Mouse (Mus musculus) thymus, postnatal 25 days (tissue): ENCODE data around the gene Wdr60.
A peak's percentile ranks its signal among the peaks of the same experiment; 100 is the strongest.

ENCODE experiments used
- DNase-seq: peaks from one replicate; pipeline ENCODE4 v3.0.0; 2022

The Wdr60 gene

DNA sequence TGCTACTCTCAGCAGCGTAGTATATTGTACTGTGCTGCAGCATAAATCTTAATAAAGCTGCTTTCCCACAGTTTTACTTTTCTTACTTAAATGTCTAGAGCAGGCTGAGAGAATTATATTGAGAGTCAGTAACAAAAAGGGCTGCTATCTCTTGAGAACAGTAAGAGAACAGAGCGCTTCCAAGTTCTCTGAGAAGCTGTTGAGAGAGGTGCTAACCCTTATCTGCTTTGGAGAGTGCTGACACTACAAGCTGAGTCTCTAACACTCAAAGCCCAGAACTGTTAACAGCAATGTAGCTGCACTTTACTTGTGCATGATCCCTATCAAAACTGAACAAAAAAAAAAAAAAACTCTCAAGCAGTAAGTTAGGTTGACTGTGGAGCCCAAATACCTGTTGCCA lies 2.5 kb upstream of the Wdr60 start:
- no peak for DNase-seq

DNA sequence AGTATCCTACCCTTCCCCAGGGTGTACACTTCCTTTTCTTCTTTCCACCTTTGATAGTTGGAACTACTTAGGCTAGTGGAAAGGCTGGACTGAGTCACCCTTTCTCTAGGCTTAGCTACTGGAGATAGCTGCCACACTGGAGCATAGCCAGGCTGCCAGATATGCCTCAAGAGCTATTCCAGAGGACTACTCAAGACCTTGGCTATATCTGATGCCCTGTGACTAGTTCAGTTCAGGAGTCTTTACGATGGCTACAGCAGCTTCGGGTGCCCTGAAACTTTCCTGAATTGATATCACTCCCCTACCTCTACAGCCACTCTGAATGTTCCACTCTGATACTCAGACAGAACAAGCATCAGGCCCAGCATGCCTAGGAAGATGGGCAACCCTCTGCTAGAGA lies 1.9 kb upstream of the Wdr60 start:
- DNase-seq: no peak

DNA sequence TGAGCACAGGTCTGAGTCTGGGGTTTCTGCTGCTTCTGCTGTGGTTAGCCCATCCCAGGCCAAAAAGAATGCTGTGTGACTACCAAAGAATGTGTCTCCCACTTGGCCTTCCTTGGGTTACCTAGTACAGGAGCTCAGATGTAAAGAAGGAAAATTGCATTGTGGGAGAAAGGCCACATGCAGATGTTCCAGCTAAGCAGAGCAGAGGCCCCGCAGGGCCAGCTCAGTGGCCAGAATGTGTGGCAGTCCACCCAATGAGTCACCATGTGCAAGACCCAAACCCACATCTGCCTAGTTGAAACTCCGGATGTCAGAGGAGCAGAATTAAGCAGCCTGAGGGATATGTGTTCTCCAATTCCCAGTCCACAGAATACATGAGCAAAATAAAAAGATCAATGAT lies 4.5 kb downstream of the Wdr60 start:
- no peak for DNase-seq

DNA sequence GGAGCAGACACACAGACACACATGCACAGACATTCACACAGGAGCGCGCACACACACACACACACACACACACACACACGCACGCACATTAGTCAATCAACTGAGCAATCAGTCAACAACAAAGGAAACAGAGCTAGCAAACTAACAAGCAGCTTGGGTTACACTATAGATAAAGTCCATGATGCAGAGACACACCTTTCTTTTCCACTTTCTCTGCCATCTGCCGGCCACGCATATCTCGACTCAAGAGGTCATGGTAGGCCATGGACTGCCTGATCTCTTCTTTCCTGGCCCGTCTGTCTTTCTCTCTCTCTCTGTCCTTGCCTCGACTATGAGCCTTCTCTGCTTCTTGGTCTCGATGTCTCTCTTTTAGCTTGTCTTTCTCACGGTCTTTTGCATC lies 7.2 kb downstream of the Wdr60 start:
- DNase-seq: no peak

DNA sequence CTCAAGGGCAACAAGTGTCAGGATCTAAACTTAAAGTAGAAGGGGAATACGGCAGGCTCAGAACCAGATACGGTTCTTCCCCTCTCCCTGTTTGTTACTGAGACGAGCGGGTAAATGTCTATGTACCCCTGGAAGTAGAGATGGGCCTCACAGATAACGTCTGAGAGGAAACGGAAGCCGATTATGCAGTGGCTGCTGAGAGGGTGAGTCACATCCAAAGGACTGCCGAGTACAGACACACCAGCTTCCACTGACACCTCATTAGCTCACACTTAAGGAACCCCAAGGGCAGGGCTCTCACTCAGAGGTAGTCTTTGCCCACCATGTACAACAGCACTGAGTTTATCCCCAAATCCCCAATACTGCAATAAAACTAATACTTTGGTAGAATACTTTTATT lies 8.2 kb downstream of the Wdr60 start:
- peak; percentile 48 for DNase-seq

DNA sequence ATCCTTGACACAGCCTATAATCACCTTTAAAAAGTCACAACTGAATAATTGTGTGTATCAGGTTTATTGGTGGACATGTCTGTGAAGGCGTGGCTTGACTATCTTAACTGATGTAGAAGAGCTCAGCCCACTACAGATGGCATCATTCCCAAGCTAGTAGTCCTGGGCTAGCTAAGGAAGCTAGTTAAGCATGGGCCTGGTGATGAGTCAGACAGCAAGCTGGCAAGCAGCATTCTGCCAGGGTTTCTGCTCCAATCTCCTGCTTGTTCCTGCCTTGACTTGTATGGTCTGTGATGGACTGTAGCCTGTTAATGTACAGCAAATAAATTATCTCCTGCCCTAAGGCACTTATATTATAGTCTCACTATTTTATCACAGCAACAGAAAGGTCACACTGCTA lies 18.2 kb downstream of the Wdr60 start:
- DNase-seq: no peak

DNA sequence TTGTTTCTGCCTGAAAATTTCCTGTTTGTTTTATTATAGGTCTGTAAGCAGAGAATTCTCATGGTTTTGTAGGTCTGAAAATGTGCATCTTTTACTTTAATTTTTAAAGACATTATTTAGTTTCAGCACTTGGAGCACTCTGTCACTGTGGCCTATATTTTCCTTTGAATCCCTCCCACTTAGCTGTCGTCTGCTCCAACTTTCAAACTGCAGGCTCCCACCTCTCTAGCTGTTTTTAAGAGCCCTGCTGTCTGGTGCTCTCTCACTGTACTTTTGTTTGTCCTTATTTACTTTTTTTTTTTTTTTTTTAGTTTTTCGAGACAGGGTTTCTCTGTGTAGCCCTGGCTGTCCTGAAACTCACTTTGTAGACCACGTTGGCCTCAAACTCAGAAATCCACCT lies 24.0 kb downstream of the Wdr60 start:
- no peak for DNase-seq

DNA sequence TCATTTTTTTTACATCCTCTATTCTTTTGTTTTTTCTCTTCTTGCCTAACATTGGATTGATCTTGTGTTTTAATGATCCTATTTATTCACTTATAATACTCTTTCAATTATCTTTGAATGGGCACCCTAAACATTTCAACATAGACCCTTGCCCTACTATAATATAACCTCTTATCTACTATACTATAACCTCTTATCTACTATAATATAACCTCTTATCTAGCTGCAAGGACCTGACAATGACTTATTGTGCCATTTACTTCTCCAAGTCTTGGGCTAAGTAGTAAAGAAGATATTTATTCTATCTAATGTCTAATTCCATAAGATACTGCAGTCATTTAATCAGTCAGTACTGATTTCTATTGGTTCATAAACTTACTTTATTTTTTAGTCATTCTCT lies 24.5 kb downstream of the Wdr60 start:
- no peak for DNase-seq

DNA sequence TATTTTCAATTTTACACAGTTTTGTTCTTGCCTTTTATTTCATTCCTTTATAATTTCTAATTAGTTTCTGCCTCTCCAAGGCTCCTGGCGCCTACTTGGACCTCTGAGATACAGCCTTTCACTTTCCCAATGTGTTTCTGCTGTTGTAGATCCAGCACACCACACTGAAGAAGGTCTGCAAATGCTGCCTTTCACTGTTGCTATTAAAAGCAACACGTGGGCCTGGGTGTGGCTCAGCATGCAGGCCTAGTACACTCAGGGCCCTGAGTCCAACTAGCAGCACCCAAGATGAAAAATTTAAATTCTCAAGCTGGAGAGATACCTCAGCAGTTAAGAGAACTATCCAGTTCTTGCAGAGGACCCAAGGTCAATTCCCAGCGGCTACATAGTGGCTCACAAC lies 26.2 kb downstream of the Wdr60 start:
- no peak for DNase-seq

DNA sequence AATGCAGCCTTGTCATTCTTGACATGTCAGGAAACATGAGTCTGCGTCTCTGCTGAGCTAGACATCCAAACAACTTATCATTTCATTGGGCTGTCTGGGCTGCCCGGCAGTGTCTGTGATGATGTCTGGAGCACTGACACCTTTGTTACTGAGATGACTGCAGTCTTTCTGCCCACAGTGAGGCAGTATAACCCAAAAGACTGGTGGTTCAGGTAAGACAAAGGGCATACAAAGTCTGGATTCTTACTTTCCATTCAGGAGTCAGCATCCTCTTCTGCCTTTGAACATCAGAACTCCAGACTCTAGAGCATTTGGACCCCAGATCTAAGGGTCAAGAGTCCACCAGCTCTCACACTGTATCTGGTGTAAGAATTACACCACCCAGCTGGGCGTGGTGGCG lies 27.5 kb downstream of the Wdr60 start:
- DNase-seq: peak; percentile 18

DNA sequence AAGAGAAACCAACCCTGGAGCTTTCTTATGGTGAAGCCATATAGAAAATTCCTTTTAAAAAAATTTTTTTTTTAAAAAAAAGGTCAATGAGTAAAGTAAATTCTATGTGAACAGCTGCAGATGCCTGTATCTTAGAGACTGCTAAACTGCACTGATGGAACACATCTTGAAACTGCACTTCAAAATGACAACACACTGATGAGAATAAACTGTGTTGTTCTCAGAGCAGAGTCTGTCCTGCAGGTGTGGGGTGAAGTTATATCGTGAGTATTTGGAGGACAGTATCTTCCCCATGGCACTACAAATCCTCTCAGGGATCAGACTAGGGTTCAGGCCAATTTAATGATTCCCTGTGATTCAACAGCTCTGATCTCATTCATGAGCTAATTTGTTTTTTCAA lies 30.8 kb downstream of the Wdr60 start:
- no peak for DNase-seq

DNA sequence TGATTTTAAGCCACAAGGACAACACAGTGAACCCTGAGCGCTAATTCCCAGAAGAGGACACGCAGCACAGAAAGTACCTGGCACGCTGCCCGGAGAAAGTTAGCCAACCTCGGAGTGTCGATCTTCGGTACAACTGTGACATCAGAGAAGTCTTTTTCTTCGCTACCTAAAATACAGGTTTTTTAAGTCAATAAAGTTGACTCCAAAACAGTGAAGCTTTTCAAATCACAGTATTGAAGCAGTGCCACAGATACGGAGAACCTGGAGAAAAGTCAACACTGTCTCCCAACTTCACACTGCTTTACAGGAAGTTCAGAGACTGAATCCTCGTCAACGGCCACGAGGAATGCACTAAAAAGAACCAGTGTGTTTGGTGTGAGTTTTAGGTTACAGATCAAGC lies 31.2 kb downstream of the Wdr60 start:
- DNase-seq: no peak

DNA sequence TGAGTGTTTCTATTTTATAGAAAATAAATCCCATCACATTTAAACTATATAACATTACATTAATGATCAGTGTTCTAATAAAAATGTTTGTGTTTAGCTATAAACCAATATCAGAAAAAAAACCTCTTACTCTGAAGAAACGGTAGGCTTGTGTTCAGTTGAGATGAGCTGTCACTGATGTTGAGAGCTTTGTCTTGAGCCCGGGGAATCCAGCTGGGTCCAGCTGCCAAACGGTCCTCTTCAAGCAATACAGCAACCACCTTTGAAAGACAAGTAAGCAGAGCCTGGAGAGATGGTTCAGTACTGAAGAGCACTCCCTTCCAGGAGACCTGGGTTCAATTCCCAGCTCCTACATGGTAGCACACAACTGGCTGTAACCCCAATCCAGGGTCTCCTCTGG lies 33.4 kb downstream of the Wdr60 start:
- DNase-seq: no peak

DNA sequence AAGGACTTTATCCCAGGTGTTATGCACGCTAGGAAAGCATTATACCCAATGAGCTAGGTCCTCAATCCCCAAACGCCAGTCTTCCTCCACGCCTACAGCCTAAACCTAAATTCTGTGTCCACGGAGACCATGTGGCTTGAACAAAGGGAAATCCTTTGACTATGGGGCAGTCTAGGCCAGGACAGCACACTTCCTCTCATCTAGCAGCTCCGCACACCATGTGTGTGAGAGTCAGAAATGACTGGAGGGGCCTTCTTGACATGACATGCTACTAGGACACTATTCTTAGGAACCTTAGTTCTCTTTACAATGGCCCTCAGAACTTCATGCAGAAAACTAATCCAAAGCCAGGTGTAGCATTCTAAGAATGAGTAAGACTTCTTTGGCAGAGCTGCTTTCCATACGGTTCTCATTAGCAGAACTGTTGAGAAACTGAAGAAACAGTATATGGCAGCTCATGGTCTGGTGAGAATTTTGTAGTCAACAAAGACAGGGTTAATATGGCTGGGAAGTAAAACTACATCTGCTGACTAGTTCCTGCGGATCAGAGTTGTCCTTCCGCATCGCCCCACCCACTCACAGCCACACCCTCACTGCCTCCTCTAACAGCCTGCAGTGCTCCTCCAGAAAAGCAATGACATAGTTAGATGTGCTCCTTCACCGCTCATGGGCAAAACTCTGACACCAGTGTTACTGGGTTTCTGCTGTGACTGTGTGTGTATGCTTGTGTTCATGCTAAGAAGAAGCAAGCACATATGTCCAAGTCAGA lies 36.3 kb downstream of the Wdr60 start:
- DNase-seq: no peak

DNA sequence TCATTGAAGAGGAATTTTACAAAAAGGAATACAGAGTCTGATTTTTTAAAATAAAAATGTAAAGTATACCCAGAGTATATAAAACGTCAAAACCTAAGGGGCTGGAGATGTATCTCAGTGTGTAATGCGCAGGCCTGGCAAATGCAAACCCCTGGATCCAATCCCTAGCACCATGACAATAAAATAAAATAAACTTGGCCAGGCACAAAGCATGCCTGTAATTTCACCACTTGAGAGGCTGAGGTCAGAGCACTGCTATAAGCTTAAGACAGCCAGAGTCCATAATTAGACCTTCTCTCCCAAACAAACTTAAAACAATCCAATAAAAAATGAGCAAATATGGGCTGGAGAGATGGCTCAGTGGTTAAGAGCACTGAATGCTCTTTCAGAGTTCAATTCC lies 39.7 kb downstream of the Wdr60 start:
- no peak for DNase-seq

DNA sequence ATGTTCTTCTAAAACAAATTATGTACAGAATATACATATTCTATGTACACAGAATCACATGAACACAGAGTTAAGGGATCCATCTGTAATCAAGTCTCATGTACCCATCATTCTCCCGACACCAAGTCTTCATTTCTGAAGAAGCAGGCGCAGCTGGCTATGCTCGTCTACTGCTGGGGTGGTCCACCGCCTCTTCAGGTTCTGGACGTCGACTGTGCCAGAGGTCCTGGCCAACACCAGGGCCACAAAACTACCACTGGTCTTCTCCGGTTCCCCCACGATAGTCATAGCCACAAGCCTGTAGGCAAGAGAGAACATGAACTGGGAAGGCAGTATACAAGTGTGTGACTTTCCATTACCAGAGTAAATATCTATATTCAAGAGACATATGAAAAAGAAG lies 55.3 kb downstream of the Wdr60 start:
- DNase-seq: no peak

DNA sequence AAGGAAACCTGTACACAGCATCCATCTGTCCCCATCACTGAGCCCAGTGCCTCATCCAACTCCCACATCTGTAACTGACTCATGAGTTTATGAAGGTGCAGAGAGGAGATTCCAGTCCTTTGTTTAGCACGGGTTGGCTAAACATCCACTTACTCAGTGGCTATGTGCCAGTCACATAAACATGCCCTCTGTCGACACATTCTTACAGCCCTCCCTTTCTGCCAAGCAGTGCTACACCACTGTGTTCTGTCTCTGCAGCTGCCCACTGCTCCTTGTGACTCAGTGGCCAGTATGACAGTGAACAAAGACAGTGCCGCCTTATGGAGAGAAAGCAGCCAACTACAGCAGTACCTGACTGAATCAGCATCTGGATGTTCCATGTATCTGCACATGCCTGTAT lies 57.1 kb downstream of the Wdr60 start:
- DNase-seq: no peak

DNA sequence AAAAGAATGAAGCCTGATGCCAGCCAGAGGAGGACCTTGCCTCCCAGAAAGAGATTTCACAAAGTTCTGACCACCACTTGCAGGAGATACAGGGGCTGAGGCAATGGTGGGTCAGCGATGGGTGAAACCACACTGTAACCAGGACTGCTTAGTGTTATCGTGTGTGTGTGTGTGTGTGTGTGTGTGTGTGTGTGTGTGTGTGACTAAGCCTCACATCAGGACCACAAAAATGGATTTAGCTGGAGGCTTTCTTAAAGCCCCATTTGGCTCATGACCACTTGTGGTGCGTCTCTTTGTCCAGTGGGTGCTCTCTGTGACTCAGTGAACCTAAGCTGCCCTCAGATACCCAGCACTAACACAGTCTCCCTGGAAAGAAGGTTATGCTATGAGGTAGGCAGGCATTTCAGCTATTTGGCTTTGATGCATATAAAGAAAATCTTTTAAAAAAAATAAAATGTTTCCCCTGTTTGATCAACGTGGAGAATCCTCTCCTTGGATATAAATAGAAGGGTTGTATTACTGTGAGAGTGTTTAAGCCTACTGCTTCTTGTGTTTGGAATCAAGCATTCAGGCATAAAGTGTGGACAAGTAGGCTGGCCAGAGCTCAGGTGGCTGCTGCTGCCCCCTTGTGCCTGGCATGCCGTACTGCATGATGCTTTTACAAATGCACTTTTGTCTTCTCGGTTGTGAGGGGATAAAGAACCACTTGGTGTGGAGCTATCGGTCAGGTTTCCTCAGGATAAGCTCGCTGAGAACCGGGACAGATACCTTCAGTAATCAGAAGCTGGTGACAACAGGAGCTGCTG lies 60.4 kb downstream of the Wdr60 start:
- DNase-seq: peak; percentile 70

DNA sequence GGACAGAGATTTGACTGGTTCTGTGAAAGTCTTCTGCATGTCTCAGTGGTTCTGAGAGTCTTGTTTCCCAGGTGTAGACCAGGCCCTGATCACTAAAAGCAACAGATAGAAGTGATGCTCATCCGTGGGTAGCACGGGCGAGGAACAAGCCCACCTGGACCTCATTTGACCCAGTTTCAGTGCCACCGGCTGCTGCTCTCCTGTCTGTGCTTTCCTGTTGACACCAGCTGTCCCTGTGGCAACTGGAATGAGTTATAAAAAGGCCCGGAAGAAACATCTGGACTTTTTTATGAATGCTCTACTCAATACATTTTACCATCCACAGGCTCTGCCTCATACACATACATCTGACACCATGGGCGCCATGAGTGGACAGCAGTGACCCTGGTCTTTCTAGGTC lies 64.0 kb downstream of the Wdr60 start:
- DNase-seq: peak; percentile 41

DNA sequence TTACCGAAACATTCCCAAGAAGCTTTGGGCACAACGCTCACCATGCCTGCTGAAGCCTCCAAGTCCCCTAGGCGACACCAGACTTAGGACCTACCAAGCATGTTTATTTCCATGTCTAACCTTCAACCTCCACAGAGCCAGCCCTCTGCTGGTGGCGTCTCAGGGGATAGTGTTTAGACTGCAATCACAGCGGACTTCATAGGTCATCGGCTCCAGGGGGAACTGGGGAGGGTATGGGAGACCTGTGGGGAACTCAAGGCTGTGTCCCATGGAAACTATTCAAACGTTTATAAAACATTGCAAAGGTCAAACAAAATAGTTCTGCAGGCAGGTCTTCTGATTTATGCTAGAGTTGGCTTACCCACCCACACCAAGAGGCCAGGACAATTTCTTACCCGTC lies 66.6 kb downstream of the Wdr60 start:
- DNase-seq: no peak

DNA sequence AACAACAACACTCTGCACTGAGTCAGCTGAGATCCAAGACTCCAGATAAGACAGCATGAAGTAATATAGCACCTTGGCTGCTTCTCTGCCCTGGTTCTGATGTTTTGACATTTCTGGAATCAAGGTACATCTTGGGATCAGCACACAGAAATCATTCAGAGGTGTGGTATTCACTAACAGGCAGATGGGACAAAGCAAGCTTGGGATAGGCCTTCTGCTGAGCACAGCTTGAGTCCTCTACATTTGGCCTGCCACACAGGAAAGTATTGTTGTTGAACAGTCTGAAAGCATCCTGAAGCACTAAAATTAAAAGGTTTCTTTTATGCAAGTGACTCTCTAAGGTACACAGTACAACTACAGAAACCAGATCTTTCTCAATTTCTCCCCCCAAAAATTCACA lies 68.2 kb downstream of the Wdr60 start:
- no peak for DNase-seq

DNA sequence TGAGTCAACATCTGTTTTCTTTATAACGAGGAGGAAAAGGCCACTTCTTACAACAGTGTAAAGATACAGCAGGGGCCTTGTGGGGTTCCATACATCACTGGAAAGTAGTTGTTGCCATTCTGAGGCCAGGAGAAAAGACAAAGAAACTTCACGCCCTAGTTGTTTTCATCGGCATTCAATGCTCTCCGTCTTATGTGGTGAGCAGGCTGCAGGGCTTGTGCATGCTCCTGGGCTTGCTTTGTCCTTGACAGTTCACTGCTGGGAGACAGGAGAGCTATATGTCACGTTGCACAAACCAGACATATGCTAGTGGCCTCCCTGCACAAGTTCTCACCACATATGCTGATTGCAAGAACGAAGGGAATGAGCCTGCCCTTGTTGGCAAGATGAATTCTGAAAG lies 68.9 kb downstream of the Wdr60 start:
- DNase-seq: no peak

DNA sequence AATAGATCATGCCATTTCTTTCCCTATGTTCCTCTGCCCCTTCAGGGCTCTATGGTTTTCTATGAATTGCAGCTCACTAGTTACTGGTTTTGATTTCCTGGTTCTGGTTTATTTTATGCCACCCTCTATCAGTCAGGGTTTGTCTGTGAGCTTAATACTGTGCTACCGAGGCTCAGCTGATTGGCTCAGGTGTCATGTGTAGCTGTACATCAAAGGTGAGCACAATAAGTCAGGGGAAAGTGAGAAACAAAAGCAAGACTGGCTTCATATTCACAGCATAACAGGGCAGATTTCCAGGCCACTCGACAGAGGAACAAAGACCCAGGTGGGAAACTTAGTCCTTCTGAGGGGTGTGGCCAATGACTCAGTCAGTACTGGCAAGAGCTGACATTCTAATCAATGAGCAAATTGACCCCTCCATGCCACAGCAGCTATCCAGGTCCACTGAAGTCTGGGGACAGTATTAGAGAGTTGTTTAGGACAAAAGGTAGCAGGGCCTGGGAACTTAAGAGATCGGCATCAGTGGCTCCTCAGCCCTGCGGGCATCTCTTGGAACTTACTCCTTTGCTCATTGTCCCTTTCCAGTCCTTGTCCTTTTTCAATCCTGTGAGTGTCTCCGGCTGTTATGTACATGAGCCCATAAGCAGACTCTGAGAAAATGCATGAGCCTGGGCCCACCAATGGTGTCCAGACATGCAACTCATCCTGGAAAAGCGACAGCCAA lies 79.4 kb downstream of the Wdr60 start:
- no peak for DNase-seq

DNA sequence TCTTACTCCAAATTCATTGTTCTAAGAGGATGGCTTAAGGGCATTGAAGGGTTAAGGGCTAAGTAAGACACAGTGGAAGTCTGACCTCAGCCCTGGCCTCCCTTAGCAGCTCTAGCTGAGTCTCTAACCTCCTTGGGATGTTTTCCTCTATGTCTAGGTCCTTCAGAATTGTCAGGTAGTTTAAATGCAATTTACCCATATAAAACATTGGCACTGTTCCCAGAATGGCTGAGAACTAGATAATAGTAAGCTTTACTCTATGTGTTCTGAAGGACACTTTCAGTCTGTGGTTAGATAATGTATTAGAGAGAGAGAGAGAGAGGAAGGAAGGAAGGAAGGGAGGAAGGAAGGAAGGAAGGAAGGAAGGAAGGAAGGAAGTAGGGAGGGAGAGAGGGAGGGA lies 80.4 kb downstream of the Wdr60 start:
- DNase-seq: no peak
